Mouse (Mus musculus) embryonic fibroblast, embryonic 13.5 days (primary cell): ENCODE measurements around the gene Mrpl42. TPM values are rescaled to one million over a fixed set of nuclear protein-coding genes. Genes with fewer than 3 reads are reported as not detected.
A peak's percentile ranks its signal among the peaks of the same experiment; 100 is the strongest.
"Not testable (repeated sequence)": the region's sequence is repeated elsewhere in the genome, so short reads cannot be mapped to it uniquely, and the experiment has no call there.

ENCODE experiments used
- H3K27ac ChIP-seq: 2 replicates; pipeline ENCODE4 v1.5.1; 2012; ENCODE audit warnings: low read length, control low read depth, inconsistent platforms; ENCODE audit not compliant: insufficient read depth
- H3K4me1 ChIP-seq: 2 replicates; pipeline ENCODE4 v1.6.1; 2011; ENCODE audit warnings: low read length; ENCODE audit not compliant: control insufficient read depth, insufficient read depth
- H3K4me3 ChIP-seq: 2 replicates; pipeline ENCODE4 v1.5.1; 2011; ENCODE audit warnings: mild to moderate bottlenecking, control low read depth, low read length; ENCODE audit not compliant: insufficient read depth
- CTCF ChIP-seq: IDR thresholded peaks from 2 replicates; pipeline ENCODE4 v1.5.1; 2011; ENCODE audit warnings: mild to moderate bottlenecking, control low read depth, low read length, moderate library complexity, borderline replicate concordance; ENCODE audit not compliant: insufficient read depth
- POLR2A ChIP-seq: IDR thresholded peaks from 2 replicates; pipeline ENCODE4 v1.6.1; 2011; ENCODE audit warnings: low read depth, mild to moderate bottlenecking, control low read depth, low read length, moderate library complexity
- polyA plus RNA-seq: library from polyadenylated mRNA; stranded (reverse); fragments of >200 nt; gene quantifications from 2 replicates; pipeline ENCODE4 v1.2.4, GENCODE M21; 2011; ENCODE audit warnings: low read depth; ENCODE audit not compliant: missing spikeins, insufficient read length

Gene Mrpl42
- 92.7 and 93.8 TPM in 2 replicates for polyA plus RNA-seq

DNA sequence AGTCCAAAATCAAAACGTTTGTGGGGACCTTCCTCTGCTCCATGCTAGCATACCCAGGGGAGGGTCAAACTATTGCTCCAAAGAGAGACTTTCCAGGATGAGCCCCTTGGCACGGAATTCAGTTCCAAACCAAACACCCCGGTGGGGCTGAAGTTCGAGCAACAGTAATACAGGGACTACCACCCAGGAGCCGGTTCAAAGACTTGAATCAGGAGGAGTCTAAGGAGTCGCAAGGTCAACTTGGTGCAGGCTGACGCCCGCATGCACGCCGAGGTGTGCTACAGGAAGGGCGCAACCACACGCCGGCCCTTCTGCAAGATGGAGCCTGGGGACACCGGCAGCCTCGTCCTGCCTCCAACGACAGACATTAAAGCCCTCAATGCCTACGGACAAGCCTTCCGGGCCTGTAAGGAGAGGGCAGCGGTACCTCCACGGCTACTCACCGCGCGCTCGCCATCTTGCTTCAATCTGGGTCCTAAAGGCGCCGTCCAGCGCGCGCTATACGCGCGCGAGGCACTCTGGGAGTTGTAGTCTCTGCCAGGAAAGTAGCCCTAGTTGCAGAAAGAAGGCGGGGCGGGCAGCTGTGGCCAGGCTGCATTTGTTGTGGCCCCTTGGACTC is at the start of gene Mrpl42:
Gene Mrpl42 (minus strand): TSS at position 478 of the 619 bp plus-strand sequence.
- peak; percentile 91 for TF ChIP-seq POLR2A
- no peak for TF ChIP-seq CTCF
- Histone ChIP-seq H3K4me1 (no peaks in the 10 kb centered on the region), H3K27ac (peak within 1 kb of the TSS; percentile 16; the same call in 1 of the 2 replicates), H3K4me3 (peak within 1 kb of the TSS; percentile 86)

DNA sequence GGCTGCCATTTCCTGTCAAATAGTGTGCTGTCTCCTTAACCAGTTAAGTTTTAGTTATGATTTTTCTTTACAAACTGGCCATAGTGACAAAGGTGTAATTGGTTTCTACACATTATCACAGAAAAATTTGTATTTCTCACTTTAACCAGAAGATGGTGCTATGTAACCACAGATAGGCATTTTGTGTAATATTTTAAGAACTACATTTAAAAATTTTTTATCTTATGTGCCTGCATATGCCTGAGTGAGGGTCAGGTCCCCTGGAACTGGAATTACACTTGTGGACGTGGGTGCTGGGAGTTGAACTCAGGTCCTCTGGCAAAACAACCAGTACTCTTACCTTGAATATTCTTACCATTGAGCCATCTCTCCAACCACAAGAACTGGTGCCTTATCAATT is 48.8 kb upstream of the Mrpl42 start:
- Histone ChIP-seq H3K27ac (no peak overlapping the region), H3K4me3 (no peak overlapping the region), H3K4me1 (no peaks in the 10 kb centered on the region)
- TF ChIP-seq CTCF: no peak

DNA sequence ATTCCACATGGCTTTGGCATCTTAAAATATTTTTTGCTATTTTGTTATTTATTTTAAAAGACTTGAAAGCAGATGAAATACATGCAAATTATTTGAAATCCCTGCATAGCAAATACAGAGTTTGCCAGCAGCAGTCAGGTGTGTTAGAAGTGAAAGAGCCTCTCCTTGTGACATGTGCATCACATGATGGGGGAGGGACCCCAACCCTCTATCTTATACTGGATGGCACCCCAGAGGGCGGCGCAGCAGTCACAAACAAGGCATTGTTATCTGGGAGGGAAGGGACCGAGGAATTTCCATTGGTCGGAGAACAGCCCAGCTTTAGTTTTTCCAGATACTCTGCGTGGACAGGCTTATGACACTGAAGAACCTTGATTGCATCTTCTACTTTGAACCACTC is 47.3 kb upstream of the Mrpl42 start:
- not testable (repeated sequence) for H3K4me3 ChIP-seq, H3K27ac ChIP-seq, H3K4me1 ChIP-seq

- peak overlapping the region; percentile 12; the same call in 1 of the 2 replicates for H3K27ac ChIP-seq
- TF ChIP-seq CTCF: no peak
- TF ChIP-seq POLR2A: no peak
- H3K4me3 ChIP-seq: no peak overlapping the region
- peaks cover 4% of the 10 kb centered on the region; the same call in 1 of the 2 replicates for H3K4me1 ChIP-seq
These were observed 46.5 kb upstream of the Mrpl42 start for GRCm38 (mm10) chr10:95548154-95548826.

GRCm38 (mm10) chr10:95546178-95546577 is 44.4 kb upstream of the Mrpl42 start:
- Histone ChIP-seq H3K27ac (no peak overlapping the region), H3K4me1 (peaks cover 4% of the 10 kb centered on the region; the same call in 1 of the 2 replicates), H3K4me3 (no peak overlapping the region)
- TF ChIP-seq POLR2A: no peak
- no peak for TF ChIP-seq CTCF

GRCm38 (mm10) chr10:95545051-95545450 is 43.3 kb upstream of the Mrpl42 start:
- H3K4me1 ChIP-seq: peaks cover 4% of the 10 kb centered on the region; the same call in 1 of the 2 replicates
- TF ChIP-seq POLR2A: no peak
- TF ChIP-seq CTCF: no peak
- peak overlapping the region; percentile 84; the same call in 1 of the 2 replicates for H3K27ac ChIP-seq
- no peak overlapping the region for H3K4me3 ChIP-seq

DNA sequence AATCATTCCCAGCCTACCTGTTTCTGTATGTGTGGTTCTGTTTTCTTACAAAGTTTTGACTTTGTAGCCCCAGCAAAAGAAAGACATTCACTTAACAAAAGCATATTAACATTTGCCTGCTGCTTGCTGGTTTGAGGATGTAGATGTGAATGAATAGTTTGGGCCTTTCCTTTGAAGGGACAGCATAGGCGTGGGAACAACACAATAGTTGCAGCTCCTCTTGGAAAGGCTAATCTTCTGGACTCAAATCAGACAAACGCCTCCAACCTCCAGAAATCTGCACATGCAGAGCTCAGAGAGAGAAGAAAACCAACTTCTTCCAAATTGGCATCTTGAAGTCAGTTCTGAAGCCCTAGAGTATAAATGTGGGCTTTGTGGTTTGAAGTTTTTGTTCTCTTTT is 42.9 kb upstream of the Mrpl42 start:
- Histone ChIP-seq H3K27ac (peak overlapping the region; percentile 84), H3K4me1 (peaks cover 4% of the 10 kb centered on the region; the same call in 1 of the 2 replicates), H3K4me3 (no peak overlapping the region)
- TF ChIP-seq POLR2A (no peak), CTCF (no peak)

GRCm38 (mm10) chr10:95544004-95544403 is 42.3 kb upstream of the Mrpl42 start:
- H3K27ac ChIP-seq: peak overlapping the region; percentile 84
- H3K4me1 ChIP-seq: peaks cover 4% of the 10 kb centered on the region; the same call in 1 of the 2 replicates
- H3K4me3 ChIP-seq: no peak overlapping the region
- TF ChIP-seq POLR2A (no peak), CTCF (no peak)

DNA sequence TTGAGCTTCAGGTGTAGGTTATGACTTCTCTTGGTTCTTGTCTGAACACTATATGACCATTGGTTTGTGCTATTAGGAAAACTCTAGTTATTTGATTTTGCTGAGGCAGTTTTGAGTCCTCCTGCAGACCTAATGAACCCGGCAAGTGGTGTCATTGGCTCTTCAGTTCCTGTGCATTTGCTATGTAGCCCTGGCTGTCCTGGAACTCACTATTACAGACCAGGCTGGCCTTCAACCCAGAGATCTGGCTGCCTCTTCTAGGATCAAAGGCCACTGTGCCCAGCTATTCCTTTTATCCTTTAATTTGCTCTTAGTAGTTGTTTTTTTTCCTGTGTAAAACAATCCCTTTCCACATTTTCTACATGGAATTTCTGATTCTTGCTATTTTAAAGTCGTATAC is 41.6 kb upstream of the Mrpl42 start:
- TF ChIP-seq CTCF: no peak
- TF ChIP-seq POLR2A: no peak
- no peak overlapping the region for H3K4me3 ChIP-seq
- H3K27ac ChIP-seq: peak overlapping the region; percentile 25; the same call in 1 of the 2 replicates
- H3K4me1 ChIP-seq: peaks cover 4% of the 10 kb centered on the region; the same call in 1 of the 2 replicates

GRCm38 (mm10) chr10:95542916-95543315 is 41.2 kb upstream of the Mrpl42 start:
- TF ChIP-seq CTCF (no peak), POLR2A (no peak)
- peaks cover 4% of the 10 kb centered on the region; the same call in 1 of the 2 replicates for H3K4me1 ChIP-seq
- no peak overlapping the region for H3K4me3 ChIP-seq

More at GRCm38 (mm10) chr10:95542916-95543315, 41.2 kb upstream of the Mrpl42 start:
- no peak overlapping the region for H3K27ac ChIP-seq
